Mouse (Mus musculus): ENCODE measurements around the gene Rbm12b1. TPM values are rescaled to one million over a fixed set of nuclear protein-coding genes. Genes with fewer than 3 reads are reported as not detected.

The Rbm12b1 gene
- polyA plus RNA-seq, 1 experiment from 2014 or later, result 7.8 TPM

Other genes with a start within 250 kb of the Rbm12b1 start
- gene Gm10604, start 159.0 kb upstream of the Rbm12b1 start, polyA plus RNA-seq (2014; fragmentation: Nextera tagmentation; extraction: Ambion mirVana), result 0.20 and 0.67 TPM in 2 replicates
- gene Rbm12b2, start 50.8 kb upstream of the Rbm12b1 start, polyA plus RNA-seq (2014; fragmentation: Nextera tagmentation; extraction: Ambion mirVana), result 11.9 and 12.7 TPM in 2 replicates
- gene Fam92a, start 31.8 kb downstream of the Rbm12b1 start, polyA plus RNA-seq (2014; fragmentation: Nextera tagmentation; extraction: Ambion mirVana), result 88.2 and 94.6 TPM in 2 replicates

All from embryonic facial prominence, embryonic 14.5 days (tissue).